Mouse (Mus musculus) kidney, adult 11 months (tissue): Measurements from ENCODE around the gene Mark2.

Experiments
- DNase-seq: peaks from one replicate; pipeline ENCODE4 v3.0.0; 2022

Mark2 gene

DNA sequence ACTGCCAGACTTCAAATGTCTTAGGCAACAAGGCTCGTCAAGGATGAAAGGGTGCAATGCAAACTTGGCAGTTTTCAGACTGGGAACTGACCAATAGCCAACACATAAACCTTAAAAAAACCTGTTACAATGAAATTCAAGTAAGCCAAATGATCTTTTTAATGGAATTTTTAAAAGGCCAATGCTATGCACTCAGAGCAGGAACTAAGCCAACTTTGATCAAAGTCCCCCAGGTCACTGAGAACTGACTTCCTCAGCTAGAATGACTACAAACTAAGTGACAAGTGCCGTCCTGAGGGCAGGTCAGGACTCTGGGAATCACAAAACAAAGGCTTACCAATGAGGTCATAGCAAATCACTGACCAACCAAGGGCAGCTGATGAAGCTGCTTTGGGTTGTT is 21.5 kb downstream of the Mark2 start:
- DNase-seq: peak; percentile 61

DNA sequence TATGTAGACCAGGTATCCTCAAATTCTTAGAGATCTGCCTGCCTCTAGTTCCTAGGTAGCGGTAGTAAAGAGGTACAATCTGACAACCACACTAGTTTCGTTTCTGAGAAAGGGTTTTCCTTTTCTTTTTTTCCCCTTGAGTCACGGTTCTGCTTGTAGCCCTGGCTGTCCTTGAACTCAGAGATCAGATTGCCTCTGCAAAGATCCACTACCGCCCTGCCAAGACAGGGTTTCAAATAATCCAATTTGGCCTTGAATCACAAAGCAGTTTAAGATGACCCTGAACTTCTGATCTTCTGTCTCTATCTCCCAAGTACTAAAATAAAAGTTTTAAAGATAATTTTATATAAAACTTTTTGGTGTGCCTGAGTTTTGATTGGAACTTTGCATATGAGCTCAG is 23.9 kb downstream of the Mark2 start:
- DNase-seq: no peak

DNA sequence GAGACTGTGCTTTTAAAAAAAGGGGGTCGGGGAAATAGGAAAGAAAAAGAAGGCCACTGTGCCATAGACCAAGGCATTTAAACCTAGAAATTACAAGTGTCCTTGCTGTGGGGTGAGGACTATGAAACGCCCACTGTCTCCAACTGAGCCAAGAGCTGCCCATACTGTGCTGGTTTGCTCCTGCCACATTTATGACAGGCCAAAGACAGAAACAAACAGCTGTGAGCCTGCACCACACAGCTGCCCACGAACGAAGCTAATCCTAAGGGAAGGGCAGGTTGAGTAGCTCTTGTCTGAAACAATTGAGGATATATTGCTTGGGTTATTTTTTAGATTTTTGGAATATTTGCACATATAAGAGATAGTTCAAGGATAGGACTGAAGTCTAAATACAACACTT is 24.8 kb downstream of the Mark2 start:
- DNase-seq: no peak

DNA sequence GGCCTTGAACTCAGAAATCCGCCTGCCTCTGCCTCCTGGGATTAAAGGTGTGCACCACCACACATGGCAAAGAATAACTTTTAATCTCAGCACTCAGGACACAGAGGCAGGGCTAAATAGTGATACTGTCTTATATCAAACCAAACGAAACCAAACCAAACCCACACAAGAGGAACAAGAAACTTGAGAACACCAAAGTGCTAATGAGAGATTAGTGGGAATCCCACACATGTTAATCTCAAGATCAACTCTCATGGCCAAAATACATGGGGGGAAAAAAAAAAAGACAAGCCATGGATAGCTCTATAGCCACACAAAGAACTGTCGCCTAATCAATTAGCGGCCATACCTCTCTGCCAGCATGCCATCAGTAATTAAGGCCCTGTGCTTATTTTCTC is 26.1 kb downstream of the Mark2 start:
- no peak for DNase-seq

DNA sequence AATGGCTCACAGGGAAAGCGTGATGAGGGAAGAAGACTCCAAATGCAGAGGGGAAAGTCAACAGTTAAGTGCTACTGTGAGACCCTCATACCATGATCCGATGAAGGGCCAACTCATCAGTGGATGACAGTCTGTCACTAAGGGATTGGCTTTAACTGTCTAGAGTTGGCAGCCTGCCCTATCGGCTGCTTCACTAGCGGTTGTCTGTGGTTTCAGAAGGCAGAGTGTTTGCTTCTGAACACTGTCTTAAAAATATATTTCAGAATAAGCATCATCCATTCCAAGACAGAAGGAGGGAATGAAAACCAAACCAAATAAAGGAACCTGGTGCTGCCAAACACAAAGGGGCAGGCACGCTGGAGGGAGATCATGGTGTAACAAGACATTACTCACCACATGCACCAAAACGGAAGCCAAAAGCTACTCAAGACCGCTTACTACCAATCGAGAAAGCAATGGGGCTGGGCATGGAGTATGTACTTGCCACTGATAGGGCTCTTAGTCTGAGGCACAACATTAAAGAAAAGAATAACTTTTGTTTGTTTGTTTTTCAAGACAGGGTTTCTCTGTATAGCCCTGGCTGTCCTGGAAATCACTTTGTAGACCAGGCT is 26.6 kb downstream of the Mark2 start:
- DNase-seq: no peak

DNA sequence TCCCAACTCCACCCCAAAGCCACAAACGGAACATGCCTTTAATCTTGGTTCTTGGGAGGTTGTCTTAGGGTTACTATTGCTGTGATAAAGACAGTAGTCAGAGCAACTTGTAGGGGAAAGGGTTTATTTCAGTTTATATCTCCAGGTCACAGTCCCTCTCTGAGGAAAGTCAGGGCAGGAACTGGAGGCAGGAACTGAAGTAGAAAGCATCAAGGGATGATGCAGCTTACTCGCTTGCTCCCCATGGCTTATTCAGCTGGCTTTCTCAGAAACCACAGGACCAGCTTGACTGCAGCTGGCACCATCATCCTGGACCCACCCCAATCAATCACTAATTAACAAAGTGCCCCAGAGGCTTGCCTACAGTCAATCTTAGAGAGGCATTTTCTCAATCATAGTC is 28.0 kb downstream of the Mark2 start:
- DNase-seq: no peak

DNA sequence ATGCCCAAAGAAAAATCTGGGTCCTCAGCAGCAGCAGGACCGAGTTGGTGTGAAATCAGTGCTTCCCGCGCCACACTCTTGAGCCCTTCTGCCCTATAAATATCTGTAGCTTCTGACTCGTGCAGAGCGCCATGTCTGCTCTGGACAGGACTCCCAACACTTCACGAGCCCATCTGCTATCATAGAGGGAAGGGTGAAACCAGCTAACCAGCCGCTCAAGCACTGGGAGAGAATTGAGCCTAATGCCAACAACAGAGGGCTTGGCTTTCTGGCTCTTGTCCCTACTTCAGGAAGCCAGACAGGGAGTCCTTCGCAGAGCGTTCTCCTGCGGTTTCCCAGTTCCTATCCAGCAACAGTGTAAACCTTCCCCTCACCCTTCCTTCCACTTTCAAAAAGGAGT is 30.4 kb downstream of the Mark2 start:
- DNase-seq: no peak

DNA sequence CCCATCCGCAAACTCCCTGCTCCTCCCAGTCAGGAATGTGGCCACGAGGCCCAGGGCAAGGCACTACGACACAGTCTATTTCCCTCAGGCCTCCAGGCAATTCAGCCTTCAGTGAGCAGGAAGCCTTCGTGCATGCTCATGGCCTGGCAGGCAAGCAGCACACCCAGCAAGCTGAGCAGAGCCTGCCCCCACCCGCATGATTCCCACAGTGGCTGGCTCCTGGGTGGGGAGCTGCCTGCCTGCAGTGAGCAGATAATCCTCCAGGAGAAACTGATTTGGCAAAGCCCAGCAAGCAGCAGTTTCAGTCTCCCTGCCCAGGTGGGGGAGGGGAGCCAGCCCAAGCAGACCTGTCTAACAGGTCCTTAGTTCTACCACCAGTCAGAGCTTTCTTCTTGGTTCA is 31.0 kb downstream of the Mark2 start:
- DNase-seq: peak; percentile 91

DNA sequence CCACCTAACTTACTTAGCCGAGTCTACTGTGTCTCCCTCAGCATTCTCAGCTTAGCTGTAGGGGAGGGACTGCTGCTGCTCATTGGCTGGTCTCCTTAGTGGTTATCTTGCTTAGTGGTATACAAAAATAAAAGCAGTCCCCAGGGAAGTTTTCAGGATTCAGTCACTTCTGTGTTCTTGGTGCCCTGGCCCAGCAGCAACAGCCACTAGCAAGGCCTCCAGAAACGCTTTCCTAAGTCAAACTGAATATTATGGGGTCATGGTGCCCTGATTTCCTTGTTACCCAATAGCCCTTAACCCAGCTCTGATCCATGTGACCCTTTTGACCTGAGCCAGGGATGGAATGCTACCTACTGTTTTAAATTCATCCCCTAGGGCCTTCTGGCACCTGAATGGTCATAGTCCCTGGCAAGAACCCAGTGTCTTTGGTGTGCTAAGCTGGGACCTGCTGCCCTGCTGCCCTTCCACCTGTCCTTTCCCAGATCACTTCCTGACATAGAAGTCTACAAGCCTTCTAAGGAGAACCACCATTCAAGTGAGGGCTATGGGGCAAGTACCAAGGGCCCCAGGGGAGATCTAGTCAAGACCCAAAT is 31.8 kb downstream of the Mark2 start:
- DNase-seq: peak; percentile 88

DNA sequence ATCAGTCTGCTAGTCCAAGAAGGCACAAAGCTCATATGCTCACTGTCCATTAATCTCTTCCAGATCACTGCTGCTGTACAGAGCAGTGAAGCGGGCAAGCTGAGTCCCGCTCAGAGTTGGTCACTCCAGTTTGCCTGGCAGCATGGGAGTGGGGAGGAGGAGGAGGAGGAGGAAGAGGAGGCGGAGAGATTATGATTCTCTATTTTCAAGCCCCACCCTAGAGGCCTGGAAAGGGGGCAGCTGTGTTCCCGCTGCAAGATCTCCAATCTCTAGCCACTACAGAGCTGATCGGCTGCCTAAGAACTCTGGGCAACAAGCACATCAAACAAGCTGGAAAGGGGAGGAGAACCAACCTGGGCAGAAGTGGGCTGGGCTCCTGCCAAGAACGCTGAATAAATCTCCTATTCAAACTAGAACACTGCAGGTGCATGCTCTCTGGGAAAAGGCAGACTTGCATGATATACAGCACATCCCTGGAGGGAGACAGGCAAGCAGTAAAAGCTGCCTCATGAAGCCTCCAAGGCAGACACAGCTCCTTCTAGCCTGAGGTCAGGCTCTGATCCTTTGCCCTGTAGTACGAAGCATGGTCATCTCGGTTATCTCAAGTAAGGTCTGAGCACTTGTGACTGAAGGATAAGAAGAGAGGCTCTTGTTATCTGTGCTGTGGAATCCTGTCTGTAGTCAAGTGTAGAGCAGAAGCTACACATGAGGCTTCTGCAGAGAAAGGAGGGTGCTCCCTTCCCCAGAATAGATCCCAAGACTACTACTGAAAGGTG is 33.5 kb downstream of the Mark2 start:
- DNase-seq: peak; percentile 86

DNA sequence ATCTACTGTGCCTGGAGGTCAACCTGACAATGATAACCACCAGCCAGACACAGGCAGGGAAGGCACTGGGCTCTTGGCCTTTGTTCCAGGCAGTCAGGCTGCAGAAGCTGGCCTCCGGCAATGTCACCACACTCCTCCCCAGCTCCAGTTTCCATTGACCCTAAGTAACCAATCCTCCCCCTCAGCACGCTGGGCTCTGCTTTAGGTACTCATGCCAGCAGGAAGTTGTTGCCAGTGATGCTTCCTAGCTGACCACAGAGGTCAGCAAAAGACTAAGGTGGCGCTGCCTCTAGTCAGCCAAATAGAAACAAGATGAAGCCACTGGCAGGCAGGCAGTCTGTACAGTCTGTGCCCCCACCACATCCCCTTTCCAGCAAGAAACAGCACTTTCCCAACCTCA is 34.7 kb downstream of the Mark2 start:
- peak; percentile 75 for DNase-seq

DNA sequence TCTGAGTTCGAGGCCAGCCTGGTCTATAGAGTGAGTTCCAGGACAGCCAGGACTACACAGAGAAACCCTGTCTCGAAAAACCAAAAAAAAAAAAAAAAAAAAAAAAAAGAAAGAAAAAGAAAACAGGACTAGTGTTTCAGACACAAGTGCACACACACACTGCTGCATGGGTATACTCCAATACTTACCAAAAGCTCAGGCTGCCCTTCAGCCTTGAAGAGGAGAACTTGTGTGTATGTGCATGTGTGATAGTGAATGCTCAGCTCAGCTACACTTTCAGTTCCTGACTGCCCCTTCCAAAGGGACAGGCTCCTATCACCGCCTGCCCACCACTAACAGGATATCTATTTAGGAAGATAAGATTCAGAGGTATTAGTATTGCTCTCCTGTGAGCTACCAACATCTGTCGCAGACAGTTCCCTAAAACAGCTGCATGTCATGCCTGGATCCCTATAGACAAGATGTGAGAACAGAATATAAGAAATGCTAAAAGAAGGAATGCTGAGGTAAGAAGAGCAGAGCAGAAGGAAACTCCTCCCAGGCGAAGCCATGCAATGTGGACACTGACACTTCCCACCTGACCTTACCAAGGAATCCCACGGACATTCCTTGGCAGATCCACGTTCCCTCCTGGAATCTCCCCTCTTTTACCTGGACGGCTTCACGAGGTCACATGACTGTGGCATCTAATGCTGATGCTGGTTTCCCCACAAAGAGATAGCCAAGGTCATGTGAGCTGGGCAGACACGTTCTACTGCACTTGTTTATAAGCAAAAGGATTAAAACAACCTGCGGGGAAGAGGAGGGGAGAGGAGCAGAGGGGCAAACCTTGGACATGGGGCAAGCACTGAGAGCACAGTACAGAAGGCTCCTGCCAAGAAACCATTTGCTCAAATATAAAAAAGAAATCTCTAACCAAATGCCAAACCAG is 36.0 kb downstream of the Mark2 start:
- DNase-seq: peak; percentile 86

DNA sequence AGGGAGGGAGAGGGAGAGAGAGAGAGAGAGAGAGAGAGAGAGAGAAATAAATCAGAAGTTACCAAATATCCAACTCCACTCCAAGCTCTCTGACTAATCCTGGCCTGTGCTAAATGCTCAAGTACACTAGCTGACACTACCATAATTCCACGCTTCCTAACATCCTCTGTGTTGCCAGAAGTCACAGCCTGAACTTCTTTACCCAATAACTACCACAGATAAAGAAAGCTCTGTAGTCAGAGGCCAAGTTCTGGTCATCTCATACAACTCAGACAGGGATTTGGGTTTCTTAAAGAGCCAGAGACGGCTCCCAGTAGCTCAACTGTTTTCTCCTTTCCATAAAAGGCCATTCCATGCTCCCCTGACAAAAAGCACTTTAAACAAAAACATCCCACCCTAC is 36.9 kb downstream of the Mark2 start:
- DNase-seq: no peak

DNA sequence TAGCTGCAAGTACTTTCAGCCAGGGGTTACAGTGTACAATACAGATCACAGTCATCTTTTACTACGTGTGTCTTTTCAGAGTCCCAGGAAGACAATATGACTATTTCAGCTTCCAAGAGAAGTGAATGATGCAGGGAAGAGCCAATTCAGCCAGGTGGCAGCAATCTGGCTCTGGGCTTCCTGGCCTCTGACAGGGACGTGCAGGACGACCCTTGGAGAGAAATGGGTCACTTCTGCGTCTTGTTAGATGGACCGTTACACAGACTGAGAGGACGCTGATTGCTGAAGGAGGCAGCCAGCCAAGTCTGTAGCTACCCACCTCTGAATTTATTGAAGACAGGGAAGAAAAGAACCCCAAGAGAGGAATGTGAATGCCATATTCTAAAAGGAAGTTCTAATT is 37.9 kb downstream of the Mark2 start:
- DNase-seq: no peak

DNA sequence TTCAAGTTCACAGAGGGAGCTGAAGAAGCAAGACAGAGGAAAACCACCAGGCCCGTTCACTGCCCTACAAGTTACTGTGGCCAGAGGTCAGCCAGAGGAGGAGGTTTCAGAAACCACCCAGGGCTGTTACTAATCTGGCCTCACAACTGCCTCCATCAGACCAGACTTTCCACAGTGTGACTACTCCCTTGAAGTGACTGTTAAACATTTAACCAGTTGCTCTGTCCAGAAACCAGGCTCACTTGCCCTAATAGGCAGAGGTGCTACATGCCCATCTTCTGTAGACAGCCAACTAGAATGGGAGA is 39.2 kb downstream of the Mark2 start:
- DNase-seq: peak; percentile 86

DNA sequence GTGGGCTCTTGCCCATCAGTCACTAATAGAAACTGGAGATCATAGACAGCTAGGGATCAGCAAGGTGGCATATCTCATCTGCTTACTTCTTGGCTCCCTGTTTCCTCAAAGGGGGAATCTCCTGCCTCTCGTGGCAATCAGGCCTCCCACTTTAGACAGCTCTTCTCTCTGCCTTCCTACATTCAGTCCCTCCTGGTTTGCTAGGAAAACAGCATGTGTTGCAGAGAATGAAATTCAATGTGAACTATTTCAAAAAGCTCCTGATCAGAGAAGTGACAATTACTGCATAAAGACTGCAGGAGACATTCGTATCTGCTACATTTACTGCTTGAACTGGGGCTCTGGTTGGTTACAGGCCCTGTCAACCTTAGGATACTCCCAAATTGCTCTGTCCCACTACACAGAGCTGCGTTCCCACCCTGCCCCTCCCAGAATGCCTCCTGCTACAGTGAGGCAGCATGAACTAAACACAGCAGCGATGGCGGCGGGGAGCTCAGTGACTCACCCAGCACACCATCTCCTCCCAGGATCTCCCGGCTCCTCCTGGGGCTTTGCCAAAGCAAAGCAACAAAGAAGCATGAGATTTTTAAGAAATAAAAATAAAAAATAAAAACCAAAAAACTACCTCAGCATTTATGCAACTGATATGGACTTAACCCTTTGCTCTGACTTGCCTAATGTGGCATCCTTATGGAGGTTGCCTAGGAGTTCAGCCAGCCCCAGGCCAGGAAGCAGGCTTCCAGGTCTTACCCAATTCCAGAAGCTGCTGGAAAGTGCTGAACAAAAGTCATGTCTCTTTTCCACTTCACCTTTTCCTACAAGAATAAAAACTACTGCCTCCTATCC is 39.8 kb downstream of the Mark2 start:
- no peak for DNase-seq

DNA sequence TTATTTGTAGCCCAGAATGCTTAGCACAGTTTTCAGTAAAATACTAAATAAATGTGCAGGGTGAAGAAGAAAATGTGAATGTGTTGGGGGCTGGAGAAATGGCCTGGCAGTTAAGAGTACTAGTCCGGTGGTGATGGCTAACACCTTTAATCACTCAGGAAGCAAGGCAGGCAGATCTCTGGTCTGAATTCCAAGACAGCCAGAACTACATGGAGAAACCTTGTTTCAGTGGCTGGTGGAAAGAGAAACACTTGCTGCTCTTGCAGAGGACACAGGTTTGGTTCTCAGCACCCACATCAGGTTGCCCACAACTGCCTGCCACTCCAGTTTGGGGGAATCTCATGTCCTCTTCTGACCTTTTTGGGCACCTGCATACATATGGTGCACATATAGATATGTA is 41.6 kb downstream of the Mark2 start:
- no peak for DNase-seq

DNA sequence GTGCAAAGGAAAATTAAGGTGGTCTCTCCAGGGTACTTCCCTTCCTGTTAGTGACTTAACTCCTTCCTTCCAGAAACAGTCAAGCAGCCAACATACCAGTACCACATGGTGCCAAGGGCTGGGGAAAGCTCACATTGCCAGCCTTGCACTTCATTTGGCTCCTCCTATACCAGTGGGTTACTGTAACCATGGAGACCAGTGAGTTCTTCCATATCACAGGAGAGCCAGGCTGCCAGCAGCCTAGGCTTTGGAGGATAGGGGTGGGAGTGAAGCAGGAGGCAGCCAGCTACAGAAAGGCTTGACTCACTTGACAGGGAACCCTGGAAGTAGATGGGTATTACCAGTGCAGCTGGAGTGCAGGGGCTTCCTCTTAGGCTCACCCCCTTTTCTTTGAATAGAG is 42.6 kb downstream of the Mark2 start:
- no peak for DNase-seq

DNA sequence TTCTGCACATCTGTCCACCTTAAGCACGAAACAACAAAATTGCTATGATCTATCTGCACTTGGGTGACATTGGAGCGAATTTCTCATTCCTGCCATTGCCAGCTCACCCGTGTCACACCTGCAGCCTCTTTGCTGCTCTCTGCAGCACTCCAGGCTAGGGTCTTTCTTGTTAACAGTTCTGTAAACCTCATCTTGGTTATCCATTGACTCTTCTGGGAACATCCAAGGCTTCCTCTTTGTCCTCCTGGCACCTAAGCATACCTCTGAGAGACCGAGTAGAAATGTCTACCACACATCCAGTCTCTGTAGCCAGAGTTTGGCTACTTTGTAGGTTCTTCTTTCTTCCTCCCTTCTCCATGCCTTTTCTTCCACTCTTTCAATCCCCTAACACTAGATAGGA is 45.7 kb downstream of the Mark2 start:
- DNase-seq: no peak

DNA sequence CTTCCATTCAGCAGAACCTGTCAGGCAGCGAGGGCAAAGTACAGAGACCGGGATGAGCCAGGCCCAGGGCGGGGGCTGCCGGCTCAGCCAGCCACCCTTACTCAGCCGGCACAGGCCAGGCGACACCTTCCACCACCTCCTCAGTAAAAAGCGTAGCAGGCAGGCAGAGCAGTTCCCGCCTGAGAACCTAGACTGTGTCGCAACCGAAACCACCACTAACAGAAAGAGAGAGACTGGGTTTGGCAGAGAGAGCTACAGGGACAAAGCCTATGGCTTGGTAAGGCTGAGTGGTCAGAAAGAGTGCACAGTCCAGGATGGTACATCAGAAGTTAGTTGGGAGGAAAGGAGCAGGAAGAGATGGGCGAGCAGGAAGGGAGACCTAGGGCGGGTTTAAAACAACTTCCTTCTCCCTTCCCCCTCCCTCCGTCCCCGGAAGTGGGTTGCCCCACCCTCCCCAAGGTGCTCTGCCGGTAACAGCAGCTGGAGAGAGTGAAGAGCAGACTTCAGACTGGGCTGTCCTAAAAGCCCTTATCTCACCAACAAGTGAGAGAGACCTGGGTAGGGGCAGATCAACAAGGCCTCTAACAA is 46.5 kb downstream of the Mark2 start:
- peak; percentile 77 for DNase-seq

DNA sequence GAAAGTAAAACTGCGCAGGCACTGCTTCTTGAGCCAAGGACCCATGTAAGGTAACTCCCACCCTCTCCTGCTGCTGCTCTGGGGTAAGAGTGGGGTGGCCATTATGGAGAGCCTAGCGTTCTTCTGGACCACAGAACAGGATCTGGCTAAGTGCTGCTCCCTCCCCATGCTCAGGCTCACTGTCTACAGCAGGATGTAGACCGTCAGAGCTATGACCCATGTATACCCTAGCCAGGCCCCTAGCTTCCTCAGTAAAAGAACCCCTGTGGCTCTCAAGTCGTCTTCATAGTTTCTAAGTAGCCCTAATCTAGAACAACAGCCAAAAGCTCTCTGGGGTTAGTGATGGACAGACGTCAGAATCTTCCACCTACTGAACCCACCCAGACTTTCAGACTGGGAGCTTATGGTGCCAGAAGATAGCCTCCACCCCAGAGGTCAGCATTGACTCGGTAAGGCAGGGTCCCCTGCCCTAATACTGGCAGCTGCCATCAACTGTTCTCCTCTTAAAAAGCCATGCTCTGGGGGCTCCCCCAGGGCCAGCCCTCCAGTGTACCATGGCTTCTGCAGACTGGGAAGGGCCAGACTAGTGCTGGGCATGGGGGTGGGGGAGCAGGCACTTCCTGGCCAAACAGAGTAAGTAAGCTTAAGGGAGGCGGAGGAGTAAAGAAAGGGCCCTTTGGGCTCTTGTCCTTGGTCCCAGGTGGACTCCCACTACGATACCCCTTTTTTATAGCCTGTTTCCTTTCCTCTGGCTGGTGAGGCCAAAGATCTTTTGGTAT is 47.4 kb downstream of the Mark2 start:
- no peak for DNase-seq
